ENCODE assay signal across 20 mouse cellular contexts in the genomic region with DNA sequence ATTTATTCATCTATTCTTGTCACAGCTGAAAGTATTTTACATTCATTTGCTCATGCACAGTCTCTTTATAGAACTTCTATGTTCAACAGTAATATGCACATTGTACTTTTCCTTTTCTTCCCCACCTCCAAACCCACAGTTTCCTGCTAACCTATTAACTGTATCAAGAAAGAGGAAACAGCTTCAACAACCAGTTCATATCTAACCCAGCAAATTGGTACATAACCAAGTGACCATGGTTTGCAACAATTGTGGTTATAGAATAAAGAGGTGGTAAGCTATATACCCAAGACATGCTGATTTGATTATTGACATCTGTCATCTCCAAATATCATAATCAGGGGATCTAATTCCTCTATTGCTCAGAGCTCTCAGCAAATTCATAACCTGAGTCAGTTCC.
DNase-seq lines count a peak whose midpoint lies in the region; ATAC-seq lines count a peak whose summit lies in the region.
"Had no signal": no experiment of that assay in that cellular context is flagged by ENCODE, and none has a peak within 500 bp of the region (broad histone marks: within the 10 kb centered on the region; RNA-seq: fewer than 3 reads in every experiment).

No protein-coding gene starts in this region.

- DNase-seq in A20 (ENCODE audit: low read depth, low spot score): peak; percentile 12
- no peak for DNase-seq in embryo, embryonic 10 days (ENCODE audit: low spot score)
- DNase-seq in embryo, embryonic 10.5 days (ENCODE audit: low spot score): no peak
- DNase-seq: adrenal gland, adult 8-10 months; adrenal gland, postnatal 25 days; cerebellum, adult 11-12 months; cerebellum, adult 8-10 months; cerebellum, postnatal 10 days; forebrain, postnatal 0 days; gastrocnemius, adult 2 months; gastrocnemius, postnatal 14 days; heart, adult 2 months; heart, postnatal 14 days; heart, postnatal 4 days; kidney, adult 2 months had no signal

- ATAC-seq in common myeloid progenitor, adult 5-6 weeks (replicated peaks; ENCODE audit: low read depth, poor library complexity, severe bottlenecking): peak; percentile 96
- peak; percentile 57 for ATAC-seq in megakaryocyte, adult 5-6 weeks (ENCODE audit: poor library complexity, severe bottlenecking)
- ATAC-seq in activated CD4-positive, CD25-positive, alpha-beta regulatory T cell, adult 4 months: no peak
- ATAC-seq: forebrain, embryonic 13.5 days; forebrain, postnatal 0 days; intestine, postnatal 0 days had no signal
